Mouse (Mus musculus): ENCODE measurements around the gene Ift20. TPM values are rescaled to one million over a fixed set of nuclear protein-coding genes. Genes with fewer than 3 reads are reported as not detected.

Gene Ift20
- polyA plus RNA-seq, 2 experiments = 133 to 185 TPM

- DNase-seq (ENCODE audit: low spot score) (no peak), ATAC-seq (ENCODE audit: low FRiP score, low read depth) (no peak)
- peaks cover 12% of the 10 kb centered on the region for H3K4me1 ChIP-seq (ENCODE audit: control insufficient read depth, insufficient read depth, low read length)
- H3K27ac ChIP-seq (replicated peaks; ENCODE audit: low read depth, low read length) = no peak overlapping the region
- no peak overlapping the region for H3K4me2 ChIP-seq (replicated peaks; ENCODE audit: low read depth, low read length, severe bottlenecking)
- H3K36me3 ChIP-seq (ENCODE audit: control insufficient read depth, insufficient read depth, low read length) = peaks cover 37% of the 10 kb centered on the region
- H3K4me3 ChIP-seq (replicated peaks; ENCODE audit: low read length) = no peak overlapping the region
- WGBS = 68% methylated on average over 8 of the region's 8 CpGs
- H3K9ac ChIP-seq (ENCODE audit: low read depth, low read length, severe bottlenecking) = no peak overlapping the region
- TF ChIP-seq POLR2A (IDR thresholded peaks at IDR 0.05; ENCODE audit: borderline replicate concordance, extremely low read depth, insufficient read depth, insufficient read length) = no peak
- no peaks in the 10 kb centered on the region for H3K27me3 ChIP-seq (ENCODE audit: control insufficient read depth, insufficient read depth, low read length)
- H3K9me3 ChIP-seq (ENCODE audit: control insufficient read depth, low read length) = no peaks in the 10 kb centered on the region
Measured at GRCm38 (mm10) chr11:78545181-78545580, 9.0 kb downstream of the Ift20 start.

GRCm38 (mm10) chr11:78547718-78548460 is 11.7 kb downstream of the Ift20 start:
- Histone ChIP-seq H3K27me3 (ENCODE audit: control insufficient read depth, insufficient read depth, low read length) (no peaks in the 10 kb centered on the region), H3K9me3 (ENCODE audit: control insufficient read depth, low read length) (no peaks in the 10 kb centered on the region), H3K36me3 (ENCODE audit: control insufficient read depth, insufficient read depth, low read length) (peaks cover 21% of the 10 kb centered on the region), H3K4me2 (replicated peaks; ENCODE audit: low read depth, low read length, severe bottlenecking) (no peak overlapping the region), H3K9ac (ENCODE audit: low read depth, low read length, severe bottlenecking) (no peak overlapping the region), H3K27ac (replicated peaks; ENCODE audit: low read depth, low read length) (no peak overlapping the region), H3K4me1 (ENCODE audit: control insufficient read depth, insufficient read depth, low read length) (peaks cover 15% of the 10 kb centered on the region), H3K4me3 (replicated peaks; ENCODE audit: low read length) (no peak overlapping the region)
- no peak for TF ChIP-seq POLR2A (IDR thresholded peaks at IDR 0.05; ENCODE audit: borderline replicate concordance, extremely low read depth, insufficient read depth, insufficient read length)
- 80% methylated on average over 2 of the region's 2 CpGs for WGBS
- DNase-seq (ENCODE audit: low spot score) (no peak), ATAC-seq (ENCODE audit: low FRiP score, low read depth) (no peak)

- no peak for ATAC-seq (ENCODE audit: low FRiP score, low read depth)
- WGBS = 7% methylated on average over 5 of the region's 5 CpGs
- Histone ChIP-seq H3K27me3 (ENCODE audit: control insufficient read depth, insufficient read depth, low read length) (no peaks in the 10 kb centered on the region), H3K4me3 (replicated peaks; ENCODE audit: low read length) (peak overlapping the region; percentile 68), H3K36me3 (ENCODE audit: control insufficient read depth, insufficient read depth, low read length) (peaks cover 8% of the 10 kb centered on the region; the same call in 1 of the 2 replicates), H3K27ac (replicated peaks; ENCODE audit: low read depth, low read length) (no peak overlapping the region), H3K4me1 (ENCODE audit: control insufficient read depth, insufficient read depth, low read length) (peaks cover 15% of the 10 kb centered on the region), H3K4me2 (replicated peaks; ENCODE audit: low read depth, low read length, severe bottlenecking) (peak overlapping the region; percentile 79), H3K9me3 (ENCODE audit: control insufficient read depth, low read length) (no peaks in the 10 kb centered on the region), H3K9ac (ENCODE audit: low read depth, low read length, severe bottlenecking) (peak overlapping the region; percentile 73)
- DNase-seq (ENCODE audit: low spot score) = no peak
- TF ChIP-seq POLR2A (IDR thresholded peaks at IDR 0.05; ENCODE audit: borderline replicate concordance, extremely low read depth, insufficient read depth, insufficient read length) = no peak
Measured at GRCm38 (mm10) chr11:78549491-78549987, 13.4 kb downstream of the Ift20 start.

GRCm38 (mm10) chr11:78550168-78551058 is 14.3 kb downstream of the Ift20 start, which contains the start of gene Tmem97:
Tmem97 (minus strand) TSS chr11:78550777.
- ATAC-seq (ENCODE audit: low FRiP score, low read depth) (peak; percentile 100), DNase-seq (ENCODE audit: low spot score) (peak; percentile 99)
- peak within 1 kb of the TSS; percentile 68 for H3K4me3 ChIP-seq (replicated peaks; ENCODE audit: low read length)
- H3K9me3 ChIP-seq (ENCODE audit: control insufficient read depth, low read length) = no peaks in the 10 kb centered on the region
- no peaks in the 10 kb centered on the region for H3K27me3 ChIP-seq (ENCODE audit: control insufficient read depth, insufficient read depth, low read length)
- H3K36me3 ChIP-seq (ENCODE audit: control insufficient read depth, insufficient read depth, low read length) = peaks cover 5% of the 10 kb centered on the region; the same call in 1 of the 2 replicates
- H3K27ac ChIP-seq (replicated peaks; ENCODE audit: low read depth, low read length) = peak within 1 kb of the TSS; percentile 79
- under 1% methylated on average over 60 of the region's 60 CpGs for WGBS
- H3K4me1 ChIP-seq (ENCODE audit: control insufficient read depth, insufficient read depth, low read length) = peaks cover 15% of the 10 kb centered on the region
- TF ChIP-seq POLR2A (IDR thresholded peaks at IDR 0.05; ENCODE audit: borderline replicate concordance, extremely low read depth, insufficient read depth, insufficient read length) = peak; percentile 75; the same call in 1 of the 2 replicates
- H3K9ac ChIP-seq (ENCODE audit: low read depth, low read length, severe bottlenecking) = peak within 1 kb of the TSS; percentile 73
- peak within 1 kb of the TSS; percentile 79 for H3K4me2 ChIP-seq (replicated peaks; ENCODE audit: low read depth, low read length, severe bottlenecking)

GRCm38 (mm10) chr11:78551059-78551398 is 14.9 kb downstream of the Ift20 start:
- Histone ChIP-seq H3K9ac (ENCODE audit: low read depth, low read length, severe bottlenecking) (peak overlapping the region; percentile 63), H3K4me1 (ENCODE audit: control insufficient read depth, insufficient read depth, low read length) (peaks cover 15% of the 10 kb centered on the region), H3K27me3 (ENCODE audit: control insufficient read depth, insufficient read depth, low read length) (no peaks in the 10 kb centered on the region), H3K4me3 (replicated peaks; ENCODE audit: low read length) (peak overlapping the region; percentile 68), H3K9me3 (ENCODE audit: control insufficient read depth, low read length) (no peaks in the 10 kb centered on the region), H3K27ac (replicated peaks; ENCODE audit: low read depth, low read length) (peak overlapping the region; percentile 79), H3K36me3 (ENCODE audit: control insufficient read depth, insufficient read depth, low read length) (no peaks in the 10 kb centered on the region), H3K4me2 (replicated peaks; ENCODE audit: low read depth, low read length, severe bottlenecking) (peak overlapping the region; percentile 79)
- peak; percentile 24 for ATAC-seq (ENCODE audit: low FRiP score, low read depth)
- DNase-seq (ENCODE audit: low spot score) = no peak
- 30% methylated on average over 6 of the region's 6 CpGs for WGBS
- TF ChIP-seq POLR2A (IDR thresholded peaks at IDR 0.05; ENCODE audit: borderline replicate concordance, extremely low read depth, insufficient read depth, insufficient read length) = no peak

Data from limb, embryonic 14.5 days (tissue).